Mouse (Mus musculus): ENCODE data around the gene Dnajb1.

- TF ChIP-seq POLR2A (IDR thresholded peaks at IDR 0.05; ENCODE audit: insufficient read depth, low read depth, low read length) (no peak), CTCF (IDR thresholded peaks at IDR 0.05; ENCODE audit: insufficient read depth, low read depth, low read length) (no peak)
Measured at GRCm38 (mm10) chr8:83567668-83568067, 40.3 kb upstream of the Dnajb1 start.
